Mouse (Mus musculus): Measurements from ENCODE around the gene Gxylt1. TPM values are rescaled to one million over a fixed set of nuclear protein-coding genes. Genes with fewer than 3 reads are reported as not detected.

Gxylt1 gene
- polyA plus RNA-seq, 1 experiment from 2014 or later, result 5.8 TPM

DNA sequence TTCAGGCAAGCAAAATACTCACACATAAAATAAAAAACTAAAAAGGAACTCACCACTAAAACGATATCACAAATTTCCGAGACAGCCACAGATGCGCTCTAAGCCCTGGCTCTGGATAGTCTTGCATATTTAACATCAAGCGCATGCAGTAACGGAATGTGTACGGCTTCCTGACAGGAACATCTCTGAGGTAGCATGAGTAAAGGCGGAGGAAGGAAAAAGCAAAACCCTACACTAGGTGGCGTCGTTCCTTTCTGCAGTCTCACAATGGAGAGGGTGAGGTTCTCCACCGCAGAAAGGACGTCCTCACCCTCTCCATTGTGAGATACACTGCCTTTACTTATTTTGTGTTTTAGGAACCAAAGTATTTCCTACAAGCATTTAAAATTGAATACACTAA lies 8.4 kb upstream of the Gxylt1 start:
- no peak overlapping the region for H3K4me3 ChIP-seq (ENCODE audit: low read depth, low read length)
- H3K4me2 ChIP-seq (ENCODE audit: low read depth, low read length), result no peak overlapping the region
- no peak overlapping the region for H3K27ac ChIP-seq (ENCODE audit: low read depth, low read length)
- 76% methylated on average over 11 of the region's 11 CpGs for WGBS
- H3K27me3 ChIP-seq (ENCODE audit: control insufficient read depth, insufficient read depth, low read length), result no peaks in the 10 kb centered on the region
- no peak overlapping the region for H3K9ac ChIP-seq (replicated peaks; ENCODE audit: low read depth, low read length)
- 0 out of 2 replicates have a peak, but pooled peaks cover 7% of the 10 kb centered on the region for H3K36me3 ChIP-seq (ENCODE audit: control insufficient read depth, insufficient read depth, low read length)
- no peak for ATAC-seq (ENCODE audit: low read depth)
- no peaks in the 10 kb centered on the region for H3K9me3 ChIP-seq (ENCODE audit: control insufficient read depth, low read length)
- no peaks in the 10 kb centered on the region for H3K4me1 ChIP-seq (ENCODE audit: control insufficient read depth, insufficient read depth, low read length)

DNA sequence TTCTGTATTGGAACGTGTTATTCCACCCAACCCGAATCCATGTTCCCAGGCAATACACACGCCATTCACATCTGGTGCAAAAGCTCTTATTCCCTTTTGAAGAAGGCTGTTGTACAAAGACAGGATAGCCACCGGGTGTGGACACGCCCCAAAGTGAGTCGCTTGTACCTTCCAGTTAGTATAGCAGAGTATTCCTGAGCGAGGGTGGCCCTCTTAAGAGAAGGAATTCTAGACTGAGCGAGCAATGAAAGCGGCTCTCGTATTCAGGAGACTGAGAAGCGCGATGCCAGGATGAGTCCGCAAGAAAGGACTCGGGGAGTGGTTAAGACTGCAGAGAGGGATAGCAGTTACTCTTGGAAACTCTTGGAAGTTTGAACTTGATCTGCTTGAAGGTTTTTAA lies 1.3 kb upstream of the Gxylt1 start:
- H3K27ac ChIP-seq (ENCODE audit: low read depth, low read length), result no peak overlapping the region
- no peaks in the 10 kb centered on the region for H3K27me3 ChIP-seq (ENCODE audit: control insufficient read depth, insufficient read depth, low read length)
- no peak for ATAC-seq (ENCODE audit: low read depth)
- no peaks in the 10 kb centered on the region for H3K9me3 ChIP-seq (ENCODE audit: control insufficient read depth, low read length)
- 4% methylated on average over 14 of the region's 14 CpGs for WGBS
- no peaks in the 10 kb centered on the region for H3K36me3 ChIP-seq (ENCODE audit: control insufficient read depth, insufficient read depth, low read length)
- H3K9ac ChIP-seq (replicated peaks; ENCODE audit: low read depth, low read length), result no peak overlapping the region
- peak overlapping the region; percentile 92 for H3K4me2 ChIP-seq (ENCODE audit: low read depth, low read length)
- H3K4me3 ChIP-seq (ENCODE audit: low read depth, low read length), result peak overlapping the region; percentile 70
- peaks cover 12% of the 10 kb centered on the region; the same call in 1 of the 2 replicates for H3K4me1 ChIP-seq (ENCODE audit: control insufficient read depth, insufficient read depth, low read length)

DNA sequence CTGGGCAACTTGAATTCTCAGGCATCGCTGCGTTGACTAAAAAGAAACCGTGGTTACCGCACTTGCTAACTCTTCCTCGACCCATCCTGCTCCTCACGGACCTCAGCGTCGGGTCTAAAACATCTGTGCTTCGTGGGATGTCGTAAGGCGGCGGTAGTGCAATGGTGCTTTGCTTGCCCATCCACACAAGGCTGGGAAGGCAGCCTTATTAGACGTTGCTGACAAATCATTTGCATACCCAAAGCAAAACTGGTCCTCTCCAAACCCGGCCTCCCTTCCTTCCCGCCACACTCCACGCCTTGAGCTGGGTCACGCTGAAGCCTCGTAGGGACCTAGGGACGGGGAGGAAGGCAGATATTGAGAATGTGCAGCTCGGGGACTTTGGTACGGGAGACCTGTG lies 644 bp upstream of the Gxylt1 start:
- peaks cover 12% of the 10 kb centered on the region; the same call in 1 of the 2 replicates for H3K4me1 ChIP-seq (ENCODE audit: control insufficient read depth, insufficient read depth, low read length)
- H3K9ac ChIP-seq (replicated peaks; ENCODE audit: low read depth, low read length), result peak overlapping the region; percentile 54
- peak overlapping the region; percentile 70 for H3K4me3 ChIP-seq (ENCODE audit: low read depth, low read length)
- H3K36me3 ChIP-seq (ENCODE audit: control insufficient read depth, insufficient read depth, low read length), result no peaks in the 10 kb centered on the region
- peak overlapping the region; percentile 79 for H3K27ac ChIP-seq (ENCODE audit: low read depth, low read length)
- WGBS, result under 1% methylated on average over 21 of the region's 21 CpGs
- no peaks in the 10 kb centered on the region for H3K9me3 ChIP-seq (ENCODE audit: control insufficient read depth, low read length)
- ATAC-seq (ENCODE audit: low read depth), result peak; percentile 72
- peak overlapping the region; percentile 92 for H3K4me2 ChIP-seq (ENCODE audit: low read depth, low read length)
- no peaks in the 10 kb centered on the region for H3K27me3 ChIP-seq (ENCODE audit: control insufficient read depth, insufficient read depth, low read length)

DNA sequence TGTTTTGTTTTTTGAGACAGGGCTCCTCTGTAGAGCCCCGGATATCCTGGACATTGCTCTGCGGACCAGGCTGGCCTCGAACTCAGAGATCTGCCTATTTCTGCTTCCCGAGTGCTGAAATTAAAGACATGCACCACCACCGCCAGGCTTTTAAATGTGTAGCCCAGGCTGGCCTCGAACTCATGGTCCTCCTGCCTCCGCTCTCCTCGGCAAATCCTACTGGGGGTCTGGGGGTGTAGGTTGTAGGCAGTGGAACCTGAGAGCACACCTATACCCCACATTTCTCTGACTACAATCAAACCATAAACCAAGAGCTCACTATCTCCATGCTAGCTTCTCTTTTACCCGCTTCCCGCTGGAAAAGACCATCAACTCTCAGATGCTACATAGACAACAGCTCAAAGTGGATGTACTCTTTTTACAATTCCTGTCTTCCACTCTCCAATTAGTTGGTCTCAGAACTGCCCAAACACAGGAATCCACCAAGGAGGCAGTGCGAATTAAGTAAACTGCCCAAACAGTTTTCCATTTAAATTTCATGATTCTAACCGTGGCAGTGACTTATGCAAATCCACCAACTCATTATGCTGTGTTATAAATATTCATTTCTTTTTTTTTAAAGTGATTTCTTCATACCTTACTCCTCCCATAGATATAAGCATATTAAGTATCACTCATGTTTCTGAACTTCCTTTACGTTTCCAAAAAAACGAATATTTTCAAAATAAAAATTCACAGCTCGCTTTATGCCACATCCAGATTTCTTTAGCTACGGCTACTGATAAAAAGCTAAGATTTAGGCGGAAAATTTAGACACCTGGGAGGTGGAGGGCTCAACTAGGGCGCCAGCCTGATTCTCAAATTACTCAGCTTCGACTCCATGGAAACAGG lies 946 bp downstream of the Gxylt1 start:
- Histone ChIP-seq H3K36me3 (ENCODE audit: control insufficient read depth, insufficient read depth, low read length) (no peaks in the 10 kb centered on the region), H3K27me3 (ENCODE audit: control insufficient read depth, insufficient read depth, low read length) (no peaks in the 10 kb centered on the region), H3K4me2 (ENCODE audit: low read depth, low read length) (peak overlapping the region; percentile 66), H3K9me3 (ENCODE audit: control insufficient read depth, low read length) (no peaks in the 10 kb centered on the region), H3K27ac (ENCODE audit: low read depth, low read length) (peak overlapping the region; percentile 89), H3K4me3 (ENCODE audit: low read depth, low read length) (peak overlapping the region; percentile 70), H3K9ac (replicated peaks; ENCODE audit: low read depth, low read length) (peak overlapping the region; percentile 71), H3K4me1 (ENCODE audit: control insufficient read depth, insufficient read depth, low read length) (peaks cover 12% of the 10 kb centered on the region; the same call in 1 of the 2 replicates)
- WGBS, result 42% methylated on average over 19 of the region's 19 CpGs
- ATAC-seq (ENCODE audit: low read depth), result no peak

DNA sequence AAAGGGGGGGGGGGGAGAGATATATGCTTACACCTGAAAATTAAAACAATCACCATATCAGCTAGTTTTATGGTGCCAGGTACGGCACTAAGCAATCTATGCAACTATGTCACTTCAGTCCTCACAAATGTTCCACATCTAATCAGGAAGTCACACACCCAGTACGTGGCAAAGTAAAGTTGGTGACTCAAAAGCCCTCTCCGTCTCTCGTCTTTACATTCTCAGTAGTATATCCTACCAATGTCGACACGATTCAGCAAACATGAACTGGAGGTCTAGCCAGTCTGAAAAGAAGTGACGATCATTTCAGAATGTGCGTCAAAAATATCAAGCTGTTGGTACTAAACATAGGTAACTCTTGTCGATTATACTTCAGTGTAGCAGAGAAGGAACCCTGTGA lies 2.0 kb downstream of the Gxylt1 start:
- 90% methylated on average over 9 of the region's 9 CpGs for WGBS
- no peaks in the 10 kb centered on the region for H3K9me3 ChIP-seq (ENCODE audit: control insufficient read depth, low read length)

DNA sequence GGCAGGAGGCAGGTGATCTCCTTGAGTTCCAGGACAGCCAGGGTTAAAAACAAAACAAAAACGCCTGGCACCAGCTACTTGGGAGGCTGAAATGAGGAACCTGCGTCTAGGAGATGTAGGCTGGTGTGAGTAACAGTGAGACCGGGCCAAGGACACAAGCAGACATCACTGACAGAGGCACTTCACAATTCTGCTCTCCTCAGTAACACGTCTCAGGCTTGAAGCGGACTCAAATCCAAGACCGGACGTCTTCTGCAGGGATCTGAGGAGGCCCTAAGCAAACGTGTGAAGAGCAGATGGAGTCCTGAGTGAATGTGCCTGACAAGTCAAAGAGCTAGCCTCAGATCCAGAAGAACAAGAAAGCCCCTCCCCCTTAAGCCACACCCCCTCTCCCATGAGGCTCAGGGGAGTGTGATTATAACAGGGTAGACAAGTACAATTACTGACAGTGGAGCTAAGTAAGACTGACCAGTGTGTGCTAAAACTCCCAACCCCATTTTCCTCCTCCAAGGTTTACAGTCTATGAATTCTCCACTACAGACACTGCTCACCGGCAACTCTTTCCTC lies 4.6 kb downstream of the Gxylt1 start:
- no peak overlapping the region for H3K27ac ChIP-seq (ENCODE audit: low read depth, low read length)
- H3K9me3 ChIP-seq (ENCODE audit: control insufficient read depth, low read length), result no peaks in the 10 kb centered on the region
- no peak overlapping the region for H3K4me3 ChIP-seq (ENCODE audit: low read depth, low read length)
- no peak overlapping the region for H3K4me2 ChIP-seq (ENCODE audit: low read depth, low read length)
- no peak for ATAC-seq (ENCODE audit: low read depth)
- 84% methylated on average over 9 of the region's 9 CpGs for WGBS
- no peaks in the 10 kb centered on the region for H3K36me3 ChIP-seq (ENCODE audit: control insufficient read depth, insufficient read depth, low read length)
- H3K9ac ChIP-seq (replicated peaks; ENCODE audit: low read depth, low read length), result no peak overlapping the region
- no peaks in the 10 kb centered on the region for H3K27me3 ChIP-seq (ENCODE audit: control insufficient read depth, insufficient read depth, low read length)
- H3K4me1 ChIP-seq (ENCODE audit: control insufficient read depth, insufficient read depth, low read length), result peaks cover 6% of the 10 kb centered on the region; the same call in 1 of the 2 replicates

More for the DNA sequence above, 2.0 kb downstream of the Gxylt1 start:
- no peaks in the 10 kb centered on the region for H3K27me3 ChIP-seq (ENCODE audit: control insufficient read depth, insufficient read depth, low read length)
- H3K4me3 ChIP-seq (ENCODE audit: low read depth, low read length), result no peak overlapping the region
- H3K36me3 ChIP-seq (ENCODE audit: control insufficient read depth, insufficient read depth, low read length), result no peaks in the 10 kb centered on the region
- H3K4me2 ChIP-seq (ENCODE audit: low read depth, low read length), result no peak overlapping the region; the same call in 1 of the 2 replicates
- H3K4me1 ChIP-seq (ENCODE audit: control insufficient read depth, insufficient read depth, low read length), result peaks cover 12% of the 10 kb centered on the region; the same call in 1 of the 2 replicates
- ATAC-seq (ENCODE audit: low read depth), result no peak
- no peak overlapping the region for H3K9ac ChIP-seq (replicated peaks; ENCODE audit: low read depth, low read length)
- no peak overlapping the region for H3K27ac ChIP-seq (ENCODE audit: low read depth, low read length)

DNA sequence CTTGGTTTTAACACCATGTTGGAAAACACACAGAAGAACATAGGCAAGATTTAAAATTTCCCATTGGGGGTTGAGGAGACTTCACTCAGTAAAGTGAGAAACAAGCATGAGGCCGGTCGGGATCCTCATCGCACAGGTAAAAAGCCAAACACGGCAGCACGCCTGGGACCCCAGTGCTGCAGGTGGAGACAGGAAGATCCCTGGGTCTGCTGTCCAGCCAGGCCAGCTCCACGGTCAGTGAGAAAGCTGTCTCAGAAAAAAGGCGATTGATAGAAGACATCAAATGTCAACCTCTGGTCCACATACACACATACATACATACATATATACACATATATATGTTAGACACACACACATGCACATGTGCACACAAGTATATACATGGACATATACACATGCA lies 5.4 kb downstream of the Gxylt1 start:
- H3K36me3 ChIP-seq (ENCODE audit: control insufficient read depth, insufficient read depth, low read length), result no peaks in the 10 kb centered on the region
- H3K27me3 ChIP-seq (ENCODE audit: control insufficient read depth, insufficient read depth, low read length), result no peaks in the 10 kb centered on the region
- H3K4me2 ChIP-seq (ENCODE audit: low read depth, low read length), result no peak overlapping the region
- H3K9ac ChIP-seq (replicated peaks; ENCODE audit: low read depth, low read length), result no peak overlapping the region
- H3K4me1 ChIP-seq (ENCODE audit: control insufficient read depth, insufficient read depth, low read length), result peaks cover 6% of the 10 kb centered on the region; the same call in 1 of the 2 replicates
- no peak overlapping the region for H3K4me3 ChIP-seq (ENCODE audit: low read depth, low read length)
- 97% methylated on average over 7 of the region's 7 CpGs for WGBS
- no peaks in the 10 kb centered on the region for H3K9me3 ChIP-seq (ENCODE audit: control insufficient read depth, low read length)
- H3K27ac ChIP-seq (ENCODE audit: low read depth, low read length), result no peak overlapping the region
- ATAC-seq (ENCODE audit: low read depth), result no peak

DNA sequence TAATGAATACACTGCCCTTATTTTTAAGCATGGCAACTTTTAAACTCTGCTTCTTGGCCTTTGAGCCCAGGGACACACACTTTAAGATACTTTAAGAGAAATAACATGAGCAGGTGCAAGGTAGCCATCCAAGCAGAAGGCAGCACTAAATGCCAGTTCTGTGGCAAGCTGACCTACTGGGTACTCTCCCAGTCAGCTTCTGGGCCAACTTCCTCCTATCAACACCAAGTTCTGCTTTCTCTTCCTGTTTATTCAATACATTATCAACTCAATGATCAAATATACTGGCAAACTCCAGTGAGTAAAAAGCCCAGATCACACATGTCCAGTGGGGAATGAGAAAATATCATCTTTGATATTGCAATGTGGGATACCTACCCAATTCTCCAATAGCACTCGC lies 7.0 kb downstream of the Gxylt1 start:
- Histone ChIP-seq H3K4me2 (ENCODE audit: low read depth, low read length) (no peak overlapping the region), H3K27me3 (ENCODE audit: control insufficient read depth, insufficient read depth, low read length) (no peaks in the 10 kb centered on the region), H3K9ac (replicated peaks; ENCODE audit: low read depth, low read length) (no peak overlapping the region), H3K36me3 (ENCODE audit: control insufficient read depth, insufficient read depth, low read length) (no peaks in the 10 kb centered on the region), H3K4me1 (ENCODE audit: control insufficient read depth, insufficient read depth, low read length) (no peaks in the 10 kb centered on the region), H3K4me3 (ENCODE audit: low read depth, low read length) (no peak overlapping the region), H3K27ac (ENCODE audit: low read depth, low read length) (no peak overlapping the region), H3K9me3 (ENCODE audit: control insufficient read depth, low read length) (no peaks in the 10 kb centered on the region)
- ATAC-seq (ENCODE audit: low read depth), result no peak
- 97% methylated on average over 1 of the region's 1 CpGs for WGBS

DNA sequence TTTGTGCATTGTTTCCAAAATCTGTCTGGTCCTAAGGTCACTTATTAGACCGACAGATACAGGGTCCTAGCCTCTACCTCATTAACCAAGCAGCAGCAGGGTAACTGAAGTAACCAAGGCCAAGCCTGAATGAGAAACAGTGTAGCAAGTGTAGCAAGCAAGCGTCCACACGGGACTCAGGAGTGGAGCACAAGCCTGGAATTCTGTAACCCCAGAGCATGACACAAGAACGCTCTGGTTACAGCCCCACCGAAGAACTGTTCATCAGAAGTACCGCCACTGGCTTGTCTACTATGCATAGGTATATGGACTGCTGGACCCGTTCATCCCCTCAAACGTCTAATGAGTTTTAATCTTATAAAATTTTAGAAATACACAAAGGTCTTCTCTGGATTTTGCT lies 7.5 kb downstream of the Gxylt1 start:
- WGBS, result 87% methylated on average over 8 of the region's 8 CpGs
- H3K27ac ChIP-seq (ENCODE audit: low read depth, low read length), result no peak overlapping the region
- H3K4me1 ChIP-seq (ENCODE audit: control insufficient read depth, insufficient read depth, low read length), result no peaks in the 10 kb centered on the region
- H3K27me3 ChIP-seq (ENCODE audit: control insufficient read depth, insufficient read depth, low read length), result no peaks in the 10 kb centered on the region
- no peak overlapping the region for H3K9ac ChIP-seq (replicated peaks; ENCODE audit: low read depth, low read length)
- no peak overlapping the region for H3K4me2 ChIP-seq (ENCODE audit: low read depth, low read length)
- no peaks in the 10 kb centered on the region for H3K9me3 ChIP-seq (ENCODE audit: control insufficient read depth, low read length)
- ATAC-seq (ENCODE audit: low read depth), result no peak
- no peak overlapping the region for H3K4me3 ChIP-seq (ENCODE audit: low read depth, low read length)
- H3K36me3 ChIP-seq (ENCODE audit: control insufficient read depth, insufficient read depth, low read length), result no peaks in the 10 kb centered on the region
